Mouse (Mus musculus) erythroblast, embryonic 14.5 days (primary cell): ENCODE results near the gene Slc16a5. TPM values are rescaled to one million over a fixed set of nuclear protein-coding genes. Genes with fewer than 3 reads are reported as not detected.
A peak's percentile ranks its signal among the peaks of the same experiment; 100 is the strongest.

Source experiments
- H3K27me3 ChIP-seq: 2 replicates; pipeline ENCODE4 v1.6.1; 2012; ENCODE audit warnings: inconsistent platforms; ENCODE audit not compliant: control insufficient read depth
- H3K36me3 ChIP-seq: 2 replicates; pipeline ENCODE4 v1.6.1; 2012; ENCODE audit warnings: mild to moderate bottlenecking, inconsistent platforms; ENCODE audit not compliant: control insufficient read depth
- H3K4me1 ChIP-seq: 2 replicates; pipeline ENCODE4 v1.6.1; 2012; ENCODE audit warnings: inconsistent platforms; ENCODE audit not compliant: control insufficient read depth
- H3K4me3 ChIP-seq: replicated peaks from 2 replicates; pipeline ENCODE3; 2012; ENCODE audit warnings: moderate library complexity, mild to moderate bottlenecking, inconsistent platforms
- H3K9me3 ChIP-seq: 2 replicates; pipeline ENCODE4 v1.6.1; 2012; ENCODE audit warnings: low read length, inconsistent platforms, mixed read lengths; ENCODE audit not compliant: control insufficient read depth
- GATA1 ChIP-seq: IDR thresholded peaks from 2 replicates; pipeline ENCODE4 v1.6.1; 2012; ENCODE audit warnings: low read length, inconsistent platforms, mixed read lengths
- TAL1 ChIP-seq: IDR thresholded peaks from 3 replicates; pipeline ENCODE4 v1.6.1; 2012; ENCODE audit warnings: low read length, inconsistent platforms, mixed read lengths
- polyA plus RNA-seq: library from polyadenylated mRNA; stranded (reverse); fragments of >175 nt; gene quantifications from 2 replicates; pipeline ENCODE4 v1.2.3, GENCODE M21; 2012

Gene Slc16a5
- polyA plus RNA-seq: 0.02 TPM in 1 of 2 replicates, not detected in the other

- TF ChIP-seq TAL1 (no peak), GATA1 (no peak)
- Histone ChIP-seq H3K9me3 (no peaks in the 10 kb centered on the region), H3K4me1 (no peaks in the 10 kb centered on the region), H3K4me3 (no peak within 1 kb of the TSS), H3K27me3 (0 out of 2 replicates have a peak, but pooled peaks cover 3% of the 10 kb centered on the region), H3K36me3 (no peaks in the 10 kb centered on the region)
These were observed at the start of gene Slc16a5 for GRCm38 (mm10) chr11:115462243-115462891. TSS of gene Slc16a5 (plus strand) at chr11:115462474.

- H3K27me3 ChIP-seq: no peaks in the 10 kb centered on the region
- peaks cover 50% of the 10 kb centered on the region for H3K36me3 ChIP-seq
- no peaks in the 10 kb centered on the region for H3K9me3 ChIP-seq
- no peak for TF ChIP-seq TAL1
- no peak for TF ChIP-seq GATA1
- peak within 1 kb of the TSS; percentile 99 for H3K4me3 ChIP-seq
- H3K4me1 ChIP-seq: peaks cover 49% of the 10 kb centered on the region
These were observed 42.6 kb upstream of the Slc16a5 start, which contains the start of the genes Atp5h and Kctd2 for GRCm38 (mm10) chr11:115419531-115420237. TSS of gene Atp5h (minus strand) at chr11:115419962. TSS of gene Kctd2 (plus strand) at chr11:115420128.

- H3K4me3 ChIP-seq: peak overlapping the region; percentile 99
- H3K36me3 ChIP-seq: peaks cover 50% of the 10 kb centered on the region
- no peaks in the 10 kb centered on the region for H3K27me3 ChIP-seq
- H3K4me1 ChIP-seq: peaks cover 45% of the 10 kb centered on the region
- TF ChIP-seq TAL1: no peak
- no peak for TF ChIP-seq GATA1
- no peaks in the 10 kb centered on the region for H3K9me3 ChIP-seq
These were observed 41.7 kb upstream of the Slc16a5 start for GRCm38 (mm10) chr11:115420336-115421190.

- Histone ChIP-seq H3K36me3 (peaks cover 47% of the 10 kb centered on the region), H3K9me3 (no peaks in the 10 kb centered on the region), H3K4me1 (peaks cover 45% of the 10 kb centered on the region), H3K27me3 (no peaks in the 10 kb centered on the region), H3K4me3 (peak overlapping the region; percentile 99)
- TF ChIP-seq GATA1 (no peak), TAL1 (no peak)
These were observed 40.9 kb upstream of the Slc16a5 start for GRCm38 (mm10) chr11:115421328-115421727.

DNA sequence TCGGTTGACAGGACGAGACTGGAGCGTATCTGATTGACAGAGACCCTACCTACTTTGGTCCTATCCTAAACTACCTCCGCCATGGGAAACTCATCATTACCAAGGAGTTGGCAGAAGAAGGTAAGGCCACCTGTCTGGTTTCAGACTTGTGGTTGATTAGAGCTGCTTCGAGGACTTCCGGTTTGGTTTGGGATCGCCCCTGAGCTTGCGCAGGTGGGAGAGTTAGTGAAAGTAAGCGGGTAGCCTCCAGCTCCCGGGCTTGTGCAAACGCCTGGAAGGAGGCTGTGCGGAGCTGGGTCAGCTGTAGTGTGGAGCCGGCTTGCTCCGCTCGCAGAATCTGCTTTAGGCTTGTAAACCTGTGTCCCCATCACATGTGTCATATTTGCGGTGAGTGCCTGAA is 40.3 kb upstream of the Slc16a5 start:
- TF ChIP-seq GATA1 (no peak), TAL1 (no peak)
- Histone ChIP-seq H3K4me3 (no peak overlapping the region), H3K27me3 (no peaks in the 10 kb centered on the region), H3K36me3 (peaks cover 46% of the 10 kb centered on the region), H3K4me1 (peaks cover 42% of the 10 kb centered on the region), H3K9me3 (no peaks in the 10 kb centered on the region)

DNA sequence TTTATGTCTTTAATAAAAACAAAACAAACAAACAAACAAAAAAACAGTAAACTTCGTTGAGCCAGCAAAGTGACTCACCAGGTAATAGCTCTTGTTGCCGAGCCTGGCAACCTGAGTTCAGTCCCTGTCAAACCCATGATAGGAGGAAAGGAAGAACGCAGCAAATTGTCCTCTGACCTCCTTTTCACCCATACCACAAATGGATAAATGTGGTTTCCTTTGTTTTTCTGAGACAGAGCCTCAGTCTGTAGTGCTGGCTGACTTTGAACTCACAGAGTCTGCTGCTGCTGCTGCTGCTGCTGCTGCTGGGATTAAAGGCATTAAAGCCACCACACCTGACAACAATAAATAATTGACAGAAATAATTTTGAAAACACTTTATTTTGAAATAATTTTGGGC is 39.2 kb upstream of the Slc16a5 start:
- TF ChIP-seq GATA1 (no peak), TAL1 (no peak)
- H3K4me3 ChIP-seq: no peak overlapping the region
- H3K4me1 ChIP-seq: peaks cover 38% of the 10 kb centered on the region
- H3K36me3 ChIP-seq: peaks cover 44% of the 10 kb centered on the region
- H3K9me3 ChIP-seq: no peaks in the 10 kb centered on the region
- H3K27me3 ChIP-seq: no peaks in the 10 kb centered on the region

- H3K36me3 ChIP-seq: peaks cover 54% of the 10 kb centered on the region
- H3K27me3 ChIP-seq: no peaks in the 10 kb centered on the region
- no peak for TF ChIP-seq TAL1
- no peak for TF ChIP-seq GATA1
- no peak overlapping the region for H3K4me3 ChIP-seq
- H3K9me3 ChIP-seq: no peaks in the 10 kb centered on the region
- peaks cover 25% of the 10 kb centered on the region for H3K4me1 ChIP-seq
These were observed 37.6 kb upstream of the Slc16a5 start for GRCm38 (mm10) chr11:115424666-115425065.

GRCm38 (mm10) chr11:115425671-115426070 is 36.6 kb upstream of the Slc16a5 start:
- Histone ChIP-seq H3K9me3 (no peaks in the 10 kb centered on the region), H3K36me3 (peaks cover 64% of the 10 kb centered on the region), H3K4me3 (no peak overlapping the region), H3K4me1 (peaks cover 21% of the 10 kb centered on the region), H3K27me3 (no peaks in the 10 kb centered on the region)
- TF ChIP-seq GATA1 (no peak), TAL1 (no peak)
